Mouse (Mus musculus): Measurements from ENCODE around the gene Arhgap6. TPM values are rescaled to one million over a fixed set of nuclear protein-coding genes. Genes with fewer than 3 reads are reported as not detected.

The Arhgap6 gene
- polyA plus RNA-seq, 1 experiment from 2014 or later, result 4.0 TPM

- Histone ChIP-seq H3K36me3 (no peaks in the 10 kb centered on the region), H3K4me1 (no peaks in the 10 kb centered on the region), H3K4me3 (replicated peaks) (no peak overlapping the region), H3K9ac (no peak overlapping the region), H3K27me3 (no peaks in the 10 kb centered on the region), H3K27ac (replicated peaks) (no peak overlapping the region), H3K9me3 (replicated peaks) (no peaks in the 10 kb centered on the region), H3K4me2 (replicated peaks) (no peak overlapping the region)
- ATAC-seq (ENCODE audit: insufficient number of reproducible peaks, low FRiP score, low TSS enrichment, low read depth), result no peak
- 76% methylated on average over 2 of the region's 2 CpGs for WGBS
These were observed 185.5 kb downstream of the Arhgap6 start for GRCm38 (mm10) chrX:168980370-168980769.

GRCm38 (mm10) chrX:169007066-169007465 is 212.2 kb downstream of the Arhgap6 start:
- H3K4me2 ChIP-seq (replicated peaks), result no peak overlapping the region
- ATAC-seq (ENCODE audit: insufficient number of reproducible peaks, low FRiP score, low TSS enrichment, low read depth), result no peak
- WGBS, result 60% methylated on average over 1 of the region's 1 CpGs
- no peaks in the 10 kb centered on the region for H3K4me1 ChIP-seq
- no peak overlapping the region for H3K4me3 ChIP-seq (replicated peaks)
- no peak overlapping the region for H3K9ac ChIP-seq
- H3K27me3 ChIP-seq, result no peaks in the 10 kb centered on the region
- H3K27ac ChIP-seq (replicated peaks), result no peak overlapping the region
- H3K36me3 ChIP-seq, result no peaks in the 10 kb centered on the region
- no peaks in the 10 kb centered on the region for H3K9me3 ChIP-seq (replicated peaks)

DNA sequence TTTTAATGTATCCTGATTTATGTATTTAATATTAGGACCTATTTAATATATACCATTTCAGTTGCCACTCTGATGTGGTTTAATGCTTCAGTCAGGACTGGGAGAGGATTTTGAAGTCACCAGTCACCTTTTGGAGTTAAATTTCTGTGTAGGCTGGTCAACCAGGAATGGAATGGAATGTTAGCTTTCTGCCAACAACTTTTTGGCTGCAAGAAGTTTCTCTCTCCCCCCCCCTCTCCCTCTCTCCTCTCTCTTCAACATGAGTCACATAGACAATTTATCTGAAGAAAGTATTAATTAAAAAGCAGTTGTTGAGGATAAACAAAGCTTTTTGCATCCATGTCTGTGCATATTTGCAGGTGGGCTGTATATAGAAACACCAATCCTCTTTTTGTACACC is 217.8 kb downstream of the Arhgap6 start:
- no peak overlapping the region for H3K4me3 ChIP-seq (replicated peaks)
- no peak overlapping the region for H3K9ac ChIP-seq
- no peak overlapping the region for H3K4me2 ChIP-seq (replicated peaks)
- no peaks in the 10 kb centered on the region for H3K36me3 ChIP-seq
- ATAC-seq (ENCODE audit: insufficient number of reproducible peaks, low FRiP score, low TSS enrichment, low read depth), result no peak
- H3K27me3 ChIP-seq, result no peaks in the 10 kb centered on the region
- no peaks in the 10 kb centered on the region for H3K4me1 ChIP-seq
- H3K9me3 ChIP-seq (replicated peaks), result no peaks in the 10 kb centered on the region
- no peak overlapping the region for H3K27ac ChIP-seq (replicated peaks)

DNA sequence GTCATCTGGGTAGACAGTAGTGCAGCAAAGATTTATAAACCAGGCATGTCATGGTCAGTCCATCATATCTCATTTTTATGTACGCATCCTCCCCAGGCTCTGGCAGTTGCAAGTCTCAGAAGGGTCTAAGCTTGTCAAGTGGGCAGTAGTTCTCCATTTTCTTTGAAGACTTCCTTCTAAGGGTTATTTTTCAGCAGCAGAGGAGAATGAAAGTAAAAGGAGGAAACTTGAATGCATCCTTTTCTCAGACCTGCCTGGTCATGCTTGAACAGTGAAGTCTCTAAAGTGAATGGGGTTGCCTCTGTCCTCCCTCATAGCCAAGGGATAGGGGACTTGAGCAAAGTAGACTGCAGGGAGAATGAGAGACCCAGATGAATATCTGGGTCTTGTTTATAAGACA is 239.5 kb downstream of the Arhgap6 start:
- Histone ChIP-seq H3K4me2 (replicated peaks) (no peak overlapping the region), H3K4me3 (replicated peaks) (no peak overlapping the region), H3K9ac (no peak overlapping the region), H3K27me3 (peaks cover 13% of the 10 kb centered on the region; the same call in 1 of the 2 replicates), H3K36me3 (no peaks in the 10 kb centered on the region), H3K9me3 (replicated peaks) (no peaks in the 10 kb centered on the region), H3K27ac (replicated peaks) (no peak overlapping the region), H3K4me1 (no peaks in the 10 kb centered on the region)
- 94% methylated on average over 1 of the region's 1 CpGs for WGBS
- no peak for ATAC-seq (ENCODE audit: insufficient number of reproducible peaks, low FRiP score, low TSS enrichment, low read depth)

GRCm38 (mm10) chrX:169036403-169037296 is 241.8 kb downstream of the Arhgap6 start:
- Histone ChIP-seq H3K27ac (replicated peaks) (no peak overlapping the region), H3K27me3 (peaks cover 13% of the 10 kb centered on the region; the same call in 1 of the 2 replicates), H3K9ac (no peak overlapping the region)

DNA sequence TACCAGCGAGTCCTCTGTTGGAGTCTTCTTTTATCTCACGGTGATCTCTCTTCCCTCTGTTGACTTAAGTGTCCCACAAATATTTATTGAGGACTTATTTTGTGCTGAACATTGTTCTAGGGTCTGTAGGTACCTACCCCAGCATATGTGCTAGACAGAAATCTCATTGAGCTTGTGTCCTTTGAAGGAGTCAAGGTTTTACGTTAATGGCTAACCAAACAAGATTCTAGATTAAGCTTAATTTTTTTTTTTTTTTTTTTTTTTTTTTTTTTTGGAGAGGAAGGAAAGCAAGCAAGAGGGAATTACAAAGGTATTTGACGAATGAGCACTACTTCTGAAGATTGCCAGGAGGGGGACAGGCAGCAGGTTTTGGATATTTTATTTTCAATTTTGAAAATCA is 242.5 kb downstream of the Arhgap6 start:
- H3K36me3 ChIP-seq, result no peaks in the 10 kb centered on the region

More at GRCm38 (mm10) chrX:169036403-169037296, 241.8 kb downstream of the Arhgap6 start:
- Histone ChIP-seq H3K36me3 (no peaks in the 10 kb centered on the region), H3K9me3 (replicated peaks) (no peaks in the 10 kb centered on the region), H3K4me3 (replicated peaks) (peak overlapping the region; percentile 42), H3K4me1 (no peaks in the 10 kb centered on the region), H3K4me2 (replicated peaks) (peak overlapping the region; percentile 56)
- peak; percentile 78; the same call in 1 of the 2 replicates for ATAC-seq (ENCODE audit: insufficient number of reproducible peaks, low FRiP score, low TSS enrichment, low read depth)
- 19% methylated on average over 31 of the region's 32 CpGs for WGBS

GRCm38 (mm10) chrX:169043872-169044271 is 249.0 kb downstream of the Arhgap6 start:
- Histone ChIP-seq H3K27ac (replicated peaks) (no peak overlapping the region), H3K9me3 (replicated peaks) (no peaks in the 10 kb centered on the region), H3K4me2 (replicated peaks) (no peak overlapping the region), H3K4me3 (replicated peaks) (no peak overlapping the region), H3K4me1 (no peaks in the 10 kb centered on the region), H3K36me3 (no peaks in the 10 kb centered on the region), H3K9ac (no peak overlapping the region), H3K27me3 (no peaks in the 10 kb centered on the region)
- no peak for ATAC-seq (ENCODE audit: insufficient number of reproducible peaks, low FRiP score, low TSS enrichment, low read depth)
- 91% methylated on average over 1 of the region's 1 CpGs for WGBS

More for the DNA sequence above, 242.5 kb downstream of the Arhgap6 start:
- no peak overlapping the region for H3K27ac ChIP-seq (replicated peaks)
- no peak overlapping the region for H3K9ac ChIP-seq
- H3K9me3 ChIP-seq (replicated peaks), result no peaks in the 10 kb centered on the region
- H3K4me1 ChIP-seq, result no peaks in the 10 kb centered on the region
- no peak for ATAC-seq (ENCODE audit: insufficient number of reproducible peaks, low FRiP score, low TSS enrichment, low read depth)
- peak overlapping the region; percentile 56; the same call in 1 of the 2 replicates for H3K4me2 ChIP-seq (replicated peaks)
- 52% methylated on average over 4 of the region's 4 CpGs for whole genome bisulfite sequencing
- peaks cover 13% of the 10 kb centered on the region; the same call in 1 of the 2 replicates for H3K27me3 ChIP-seq
- peak overlapping the region; percentile 42; the same call in 1 of the 2 replicates for H3K4me3 ChIP-seq (replicated peaks)

DNA sequence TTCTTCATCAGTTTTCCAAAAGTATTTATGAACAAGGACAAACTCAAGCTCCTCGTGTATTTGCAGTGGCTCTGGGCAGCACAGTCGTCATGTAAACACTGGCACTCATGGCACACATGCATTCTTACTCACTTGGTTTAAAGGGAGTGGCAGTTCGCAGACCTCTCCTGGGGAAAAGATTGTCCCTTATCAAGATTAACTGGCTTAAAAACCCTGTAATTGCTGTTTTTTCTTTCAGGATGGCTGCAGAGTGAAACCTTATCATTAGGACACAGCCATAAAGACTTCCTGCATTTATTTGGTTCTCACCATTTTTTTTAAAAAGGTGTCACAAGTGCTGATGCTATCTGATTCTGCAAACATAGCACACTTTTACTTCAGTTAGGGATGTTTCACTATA is 252.7 kb downstream of the Arhgap6 start:
- no peak overlapping the region for H3K4me3 ChIP-seq (replicated peaks)
- no peak overlapping the region for H3K27ac ChIP-seq (replicated peaks)
- H3K36me3 ChIP-seq, result no peaks in the 10 kb centered on the region
- no peak overlapping the region for H3K9ac ChIP-seq
- no peaks in the 10 kb centered on the region for H3K27me3 ChIP-seq
- WGBS, result 52% methylated on average over 3 of the region's 3 CpGs
- no peak for ATAC-seq (ENCODE audit: insufficient number of reproducible peaks, low FRiP score, low TSS enrichment, low read depth)
- no peaks in the 10 kb centered on the region for H3K9me3 ChIP-seq (replicated peaks)
- no peak overlapping the region for H3K4me2 ChIP-seq (replicated peaks)
- H3K4me1 ChIP-seq, result no peaks in the 10 kb centered on the region

DNA sequence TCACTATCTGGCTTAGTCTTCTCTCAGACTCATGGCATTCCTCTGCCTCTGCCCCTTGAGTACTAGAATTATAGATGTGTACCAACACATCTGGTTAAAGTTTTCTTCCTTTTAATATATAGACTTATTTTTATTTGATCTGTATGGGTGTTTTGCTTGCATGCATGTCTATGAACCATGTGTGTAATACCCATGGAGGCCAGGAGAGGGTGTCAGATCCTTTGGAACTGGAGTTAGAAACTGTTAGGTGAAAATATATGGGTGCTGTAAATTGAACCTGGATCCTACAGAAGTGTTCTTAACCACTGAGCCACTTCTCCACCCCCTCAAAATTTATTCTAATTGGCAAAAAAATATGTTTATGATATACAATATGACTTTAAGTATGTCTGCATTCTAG is 254.7 kb downstream of the Arhgap6 start:
- ATAC-seq (ENCODE audit: insufficient number of reproducible peaks, low FRiP score, low TSS enrichment, low read depth), result no peak
- Histone ChIP-seq H3K9ac (no peak overlapping the region), H3K27ac (replicated peaks) (no peak overlapping the region), H3K4me2 (replicated peaks) (no peak overlapping the region), H3K4me3 (replicated peaks) (no peak overlapping the region), H3K27me3 (no peaks in the 10 kb centered on the region), H3K9me3 (replicated peaks) (no peaks in the 10 kb centered on the region), H3K36me3 (no peaks in the 10 kb centered on the region), H3K4me1 (no peaks in the 10 kb centered on the region)

- 43% methylated on average over 5 of the region's 5 CpGs for WGBS
- Histone ChIP-seq H3K27ac (replicated peaks) (no peak overlapping the region), H3K4me2 (replicated peaks) (no peak overlapping the region), H3K36me3 (no peaks in the 10 kb centered on the region), H3K4me3 (replicated peaks) (no peak overlapping the region), H3K9me3 (replicated peaks) (no peaks in the 10 kb centered on the region), H3K27me3 (no peaks in the 10 kb centered on the region), H3K9ac (no peak overlapping the region), H3K4me1 (no peaks in the 10 kb centered on the region)
- no peak for ATAC-seq (ENCODE audit: insufficient number of reproducible peaks, low FRiP score, low TSS enrichment, low read depth)
These were observed 259.1 kb downstream of the Arhgap6 start for GRCm38 (mm10) chrX:169053907-169054476.

GRCm38 (mm10) chrX:169062555-169062954 is 267.7 kb downstream of the Arhgap6 start:
- Histone ChIP-seq H3K4me3 (replicated peaks) (no peak overlapping the region), H3K9ac (no peak overlapping the region), H3K9me3 (replicated peaks) (no peaks in the 10 kb centered on the region), H3K4me1 (no peaks in the 10 kb centered on the region), H3K36me3 (no peaks in the 10 kb centered on the region), H3K4me2 (replicated peaks) (no peak overlapping the region), H3K27ac (replicated peaks) (no peak overlapping the region), H3K27me3 (no peaks in the 10 kb centered on the region)
- no peak for ATAC-seq (ENCODE audit: insufficient number of reproducible peaks, low FRiP score, low TSS enrichment, low read depth)
